Mouse (Mus musculus) mouse embryonic stem cell (cell line): Measurements from ENCODE around the gene Exph5.

ENCODE experiments used
- in situ Hi-C, 2 experiments: fragments of 300-500 bp; cut with MboI; formaldehyde crosslinking; loops; 1 replicate in 1 of 2; 3 replicates in 1 of 2; pipeline ENCODE4 v1.14.3; 2019 to 2020; ENCODE audit warnings: low sequenced_read_pairs in 2 of 2, low pct_unique_long_range_greater_than_20kb in 1 of 2, mixed read lengths in 1 of 2; ENCODE audit not compliant: unreplicated experiment in 1 of 2

The Exph5 gene

GRCm38 (mm10) chr9:53345728-53346127, 44.3 kb downstream of the Exph5 start:
- in situ Hi-C loops = no loop called here

- in situ Hi-C loops = no loop called here
Measured at GRCm38 (mm10) chr9:53346402-53346801, 44.9 kb downstream of the Exph5 start.

- in situ Hi-C loops = no loop called here
Measured at GRCm38 (mm10) chr9:53349211-53349610, 47.7 kb downstream of the Exph5 start.

- in situ Hi-C loops = no loop called here
Measured at GRCm38 (mm10) chr9:53350331-53350730, 48.9 kb downstream of the Exph5 start.

- in situ Hi-C loops = no loop called here
Measured at GRCm38 (mm10) chr9:53351899-53352298, 50.4 kb downstream of the Exph5 start.

- in situ Hi-C loops = no loop called here
Measured at GRCm38 (mm10) chr9:53353161-53353560, 51.7 kb downstream of the Exph5 start.

- in situ Hi-C loops = no loop called here
Measured at GRCm38 (mm10) chr9:53356219-53357155, 55.0 kb downstream of the Exph5 start.

GRCm38 (mm10) chr9:53371339-53371738, 69.9 kb downstream of the Exph5 start:
- in situ Hi-C loops = no loop called here

GRCm38 (mm10) chr9:53375907-53376306, 74.4 kb downstream of the Exph5 start:
- in situ Hi-C loops = no loop called here

GRCm38 (mm10) chr9:53376820-53377219, 75.3 kb downstream of the Exph5 start:
- in situ Hi-C loops = no loop called here

- in situ Hi-C loops = no loop called here
Measured at GRCm38 (mm10) chr9:53377597-53377996, 76.1 kb downstream of the Exph5 start.

- in situ Hi-C loops = no loop called here
Measured at GRCm38 (mm10) chr9:53378171-53378570, 76.7 kb downstream of the Exph5 start.

GRCm38 (mm10) chr9:53380595-53380994, 79.1 kb downstream of the Exph5 start:
- in situ Hi-C loops = no loop called here

GRCm38 (mm10) chr9:53381113-53381615, 79.7 kb downstream of the Exph5 start:
- in situ Hi-C loops = no loop called here

- in situ Hi-C loops = no loop called here
Measured at GRCm38 (mm10) chr9:53383951-53384866, 82.7 kb downstream of the Exph5 start, which contains the start of gene Kdelc2. TSS of gene Kdelc2 (plus strand) at chr9:53384025.

GRCm38 (mm10) chr9:53384873-53385272, 83.4 kb downstream of the Exph5 start:
- in situ Hi-C loops = loop anchor here in 1 of 2 experiments (5.0 kb wide), 1 partner anchor 128 kb away; no protein-coding TSS in a partner anchor

GRCm38 (mm10) chr9:53387431-53387830, 86.0 kb downstream of the Exph5 start:
- in situ Hi-C loops = loop anchor here in 1 of 2 experiments (5.0 kb wide), 1 partner anchor 130 kb away; no protein-coding TSS in a partner anchor

- in situ Hi-C loops = loop anchor here in 1 of 2 experiments (5.0 kb wide), 1 partner anchor 132 kb away; no protein-coding TSS in a partner anchor
Measured at GRCm38 (mm10) chr9:53389109-53389508, 87.6 kb downstream of the Exph5 start.

- in situ Hi-C loops = no loop called here
Measured at GRCm38 (mm10) chr9:53390136-53390535, 88.7 kb downstream of the Exph5 start.
